Mouse (Mus musculus) limb, embryonic 11.5 days (tissue): ENCODE data around the gene Mid1. TPM values are rescaled to one million over a fixed set of nuclear protein-coding genes. Genes with fewer than 3 reads are reported as not detected.
"Not testable (repeated sequence)": the region's sequence is repeated elsewhere in the genome, so short reads cannot be mapped to it uniquely, and the experiment has no call there.

ENCODE experiments used
- ATAC-seq: fragments of 200-750 bp; cut with Nextera tagmentation; 2 replicates; pipeline ENCODE4 v1.8.0; 2017; ENCODE audit warnings: low read depth; ENCODE audit not compliant: insufficient number of reproducible peaks, low FRiP score, low TSS enrichment
- DNase-seq: peaks from one replicate; pipeline ENCODE4 v3.0.0-alpha.2; 2015; ENCODE audit warnings: low spot score
- H3K27ac ChIP-seq: fragments of 300-500 bp; sonication (generic); replicated peaks from 2 replicates; pipeline ENCODE4 v1.5.1; 2014; ENCODE audit warnings: low read depth, mild to moderate bottlenecking, low read length
- H3K27me3 ChIP-seq: fragments of 300-500 bp; sonication (generic); 2 replicates; pipeline ENCODE4 v1.6.1; 2014; ENCODE audit warnings: mild to moderate bottlenecking, low read length, mixed read lengths; ENCODE audit not compliant: control insufficient read depth, insufficient read depth
- H3K36me3 ChIP-seq: fragments of 300-500 bp; sonication (generic); 2 replicates; pipeline ENCODE4 v1.6.1; 2014; ENCODE audit warnings: mild to moderate bottlenecking, low read length, moderate library complexity, mixed read lengths; ENCODE audit not compliant: control insufficient read depth, insufficient read depth
- H3K4me1 ChIP-seq: fragments of 300-500 bp; sonication (generic); 2 replicates; pipeline ENCODE4 v1.6.1; 2014; ENCODE audit warnings: low read length, mixed read lengths; ENCODE audit not compliant: control insufficient read depth, insufficient read depth
- H3K4me2 ChIP-seq: fragments of 300-500 bp; sonication (generic); 2 replicates; pipeline ENCODE4 v1.6.1; 2014; ENCODE audit warnings: low read depth, mild to moderate bottlenecking, moderate library complexity; ENCODE audit not compliant: severe bottlenecking
- H3K4me3 ChIP-seq: fragments of 300-500 bp; sonication (generic); 2 replicates; pipeline ENCODE4 v1.5.1; 2014; ENCODE audit warnings: low read depth, low read length
- H3K9ac ChIP-seq: fragments of 300-500 bp; sonication (generic); 2 replicates; pipeline ENCODE4 v1.6.1; 2014; ENCODE audit warnings: mild to moderate bottlenecking, low read length
- H3K9me3 ChIP-seq: fragments of 300-500 bp; sonication (generic); 2 replicates; pipeline ENCODE4 v1.6.1; 2016; ENCODE audit warnings: low read length; ENCODE audit not compliant: control insufficient read depth
- WGBS: fragments of 180-500 bp; shearing (Covaris S2); extraction: QIAGEN DNeasy Blood & Tissue Kit; methylation state at CpG from one replicate; pipeline ENCODE4 v1.1.7; 2014; 5-methylcytosine and 5-hydroxymethylcytosine counted together
- polyA plus RNA-seq: library from polyadenylated mRNA; unstranded; fragments of >200 nt; fragmentation: Nextera tagmentation; extraction: Ambion mirVana; gene quantifications from 2 replicates; pipeline ENCODE4 v1.2.1, GENCODE M21; 2014

Mid1 gene
- polyA plus RNA-seq, 1 experiment from 2014 or later, result 11.5 TPM

GRCm38 (mm10) chrX:169930868-169931267 lies 245.9 kb downstream of the Mid1 start:
- no peaks in the 10 kb centered on the region for H3K9me3 ChIP-seq
- H3K4me2 ChIP-seq, result no peak overlapping the region
- DNase-seq (no peak), ATAC-seq (no peak)
- no peak overlapping the region for H3K27ac ChIP-seq
- no peaks in the 10 kb centered on the region for H3K4me1 ChIP-seq
- H3K9ac ChIP-seq, result no peak overlapping the region
- H3K27me3 ChIP-seq, result peaks cover 9% of the 10 kb centered on the region; the same call in 1 of the 2 replicates
- no peaks in the 10 kb centered on the region for H3K36me3 ChIP-seq
- no peak overlapping the region for H3K4me3 ChIP-seq
- WGBS, result 68% methylated on average over 2 of the region's 2 CpGs

- ATAC-seq (no peak), DNase-seq (no peak)
- no peak overlapping the region for H3K9ac ChIP-seq
- no peaks in the 10 kb centered on the region for H3K36me3 ChIP-seq
- peaks cover 7% of the 10 kb centered on the region; the same call in 1 of the 2 replicates for H3K27me3 ChIP-seq
- H3K4me3 ChIP-seq, result no peak overlapping the region
- WGBS, result 77% methylated on average over 3 of the region's 3 CpGs
- H3K4me2 ChIP-seq, result no peak overlapping the region
- H3K9me3 ChIP-seq, result no peaks in the 10 kb centered on the region
- H3K27ac ChIP-seq, result no peak overlapping the region
- no peaks in the 10 kb centered on the region for H3K4me1 ChIP-seq
These were observed 248.2 kb downstream of the Mid1 start for GRCm38 (mm10) chrX:169933228-169933627.

- DNase-seq (no peak), ATAC-seq (no peak)
- H3K27ac ChIP-seq, result no peak overlapping the region
- peaks cover 7% of the 10 kb centered on the region; the same call in 1 of the 2 replicates for H3K27me3 ChIP-seq
- no peaks in the 10 kb centered on the region for H3K36me3 ChIP-seq
- no peaks in the 10 kb centered on the region for H3K9me3 ChIP-seq
- no peak overlapping the region for H3K4me3 ChIP-seq
- H3K4me2 ChIP-seq, result no peak overlapping the region
- no peak overlapping the region for H3K9ac ChIP-seq
- no peaks in the 10 kb centered on the region for H3K4me1 ChIP-seq
- 68% methylated on average over 5 of the region's 5 CpGs for WGBS
These were observed 252.2 kb downstream of the Mid1 start for GRCm38 (mm10) chrX:169937119-169937719.

- Histone ChIP-seq H3K4me1 (no peaks in the 10 kb centered on the region), H3K36me3 (no peaks in the 10 kb centered on the region), H3K9ac (no peak overlapping the region), H3K27me3 (no peaks in the 10 kb centered on the region), H3K9me3 (no peaks in the 10 kb centered on the region), H3K27ac (no peak overlapping the region), H3K4me2 (no peak overlapping the region), H3K4me3 (no peak overlapping the region)
- DNase-seq (no peak), ATAC-seq (no peak)
- 87% methylated on average over 4 of the region's 4 CpGs for WGBS
These were observed 255.5 kb downstream of the Mid1 start for GRCm38 (mm10) chrX:169940531-169940930.

- 83% methylated on average over 1 of the region's 1 CpGs for WGBS
These were observed 265.6 kb downstream of the Mid1 start for GRCm38 (mm10) chrX:169950596-169950995.

GRCm38 (mm10) chrX:169969337-169969736 lies 284.3 kb downstream of the Mid1 start:
- ATAC-seq, result no peak

More at GRCm38 (mm10) chrX:169950596-169950995, 265.6 kb downstream of the Mid1 start:
- Histone ChIP-seq H3K4me2 (no peak overlapping the region), H3K4me1 (no peaks in the 10 kb centered on the region), H3K4me3 (no peak overlapping the region), H3K9ac (no peak overlapping the region), H3K9me3 (no peaks in the 10 kb centered on the region), H3K27ac (no peak overlapping the region), H3K27me3 (no peaks in the 10 kb centered on the region), H3K36me3 (no peaks in the 10 kb centered on the region)
- DNase-seq (no peak), ATAC-seq (no peak)

GRCm38 (mm10) chrX:169969765-169970164 lies 284.8 kb downstream of the Mid1 start:
- H3K27ac ChIP-seq, H3K9ac ChIP-seq, H3K4me1 ChIP-seq, H3K36me3 ChIP-seq, H3K4me2 ChIP-seq, H3K4me3 ChIP-seq, H3K27me3 ChIP-seq, H3K9me3 ChIP-seq: not testable (repeated sequence)
- peak; percentile 24 for ATAC-seq
- peak; percentile 27 for DNase-seq
- WGBS, result 86% methylated on average over 3 of the region's 3 CpGs

More at GRCm38 (mm10) chrX:169969337-169969736, 284.3 kb downstream of the Mid1 start:
- DNase-seq, result no peak
- Histone ChIP-seq H3K36me3 (peaks cover 8% of the 10 kb centered on the region; the same call in 1 of the 2 replicates), H3K9ac (no peak overlapping the region), H3K4me1 (no peaks in the 10 kb centered on the region), H3K4me2 (no peak overlapping the region), H3K27me3 (no peaks in the 10 kb centered on the region), H3K4me3 (no peak overlapping the region), H3K27ac (no peak overlapping the region), H3K9me3 (peaks cover 3% of the 10 kb centered on the region; the same call in 1 of the 2 replicates)
- WGBS, result 84% methylated on average over 1 of the region's 1 CpGs

GRCm38 (mm10) chrX:169970546-169970945 lies 285.5 kb downstream of the Mid1 start:
- H3K27me3 ChIP-seq, H3K4me1 ChIP-seq, H3K36me3 ChIP-seq, H3K4me3 ChIP-seq, H3K4me2 ChIP-seq, DNase-seq, H3K9me3 ChIP-seq, H3K9ac ChIP-seq, H3K27ac ChIP-seq: not testable (repeated sequence)
- 89% methylated on average over 7 of the region's 7 CpGs for WGBS
- peak; percentile 0; the same call in 1 of the 2 replicates for ATAC-seq

GRCm38 (mm10) chrX:169971562-169971961 lies 286.6 kb downstream of the Mid1 start:
- H3K27ac ChIP-seq, DNase-seq, H3K4me3 ChIP-seq, H3K9me3 ChIP-seq, H3K4me2 ChIP-seq, ATAC-seq, H3K4me1 ChIP-seq, H3K9ac ChIP-seq, H3K27me3 ChIP-seq: not testable (repeated sequence)
- H3K36me3 ChIP-seq, result peaks cover 13% of the 10 kb centered on the region; the same call in 1 of the 2 replicates
- 88% methylated on average over 6 of the region's 6 CpGs for WGBS
